Mouse (Mus musculus): ENCODE results near the gene Rpl19. TPM values are rescaled to one million over a fixed set of nuclear protein-coding genes. Genes with fewer than 3 reads are reported as not detected.

Gene Rpl19
- polyA plus RNA-seq, 1 experiment from 2014 or later, result 1,192 TPM

DNA sequence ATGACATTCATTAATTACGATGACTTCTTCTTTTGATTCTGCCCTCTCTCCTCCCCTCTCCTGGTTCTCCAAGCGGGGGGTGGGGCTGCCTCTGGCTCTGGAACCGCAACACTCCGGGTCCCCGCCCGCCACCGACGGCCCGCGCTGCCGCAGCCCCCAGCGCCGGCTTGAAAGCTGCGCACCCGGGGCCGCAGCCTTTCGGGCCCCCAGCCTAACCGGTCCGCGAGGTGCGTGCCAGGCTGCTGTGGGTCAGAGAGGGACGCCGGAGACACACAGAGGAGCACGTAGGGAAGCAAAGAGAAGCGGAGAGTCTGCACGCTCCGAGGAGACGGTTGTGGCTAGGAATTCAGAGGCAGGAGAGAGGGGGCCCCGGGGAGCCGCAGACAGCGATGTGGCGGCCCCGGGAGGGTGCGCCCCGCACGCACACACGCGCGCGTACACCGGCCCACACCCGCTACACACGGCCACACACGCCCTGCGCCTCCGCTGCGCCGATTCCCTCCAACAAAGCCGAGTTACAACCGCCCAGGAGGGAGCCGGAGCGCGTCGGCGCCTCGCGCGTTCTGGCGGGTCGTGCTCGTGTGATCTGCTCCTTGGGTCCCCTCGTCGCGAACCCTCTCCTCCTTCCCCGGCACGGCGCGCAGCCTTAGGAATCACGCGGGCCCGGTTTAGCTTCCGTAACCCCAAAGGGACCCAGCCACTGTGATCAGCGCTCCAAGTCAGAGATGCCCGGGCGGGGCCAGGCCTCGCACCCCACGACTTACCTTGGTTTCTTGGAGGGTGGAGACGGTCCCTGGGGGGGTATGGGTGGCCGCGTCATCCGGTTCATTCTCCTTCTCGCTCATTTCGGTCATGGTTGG is 25.8 kb downstream of the Rpl19 start:
- no peak for DNase-seq (ENCODE audit: extremely low spot score, low spot score)
- H3K27me3 ChIP-seq (ENCODE audit: poor library complexity, severe bottlenecking), result peaks cover 92% of the 10 kb centered on the region
- H3K9me3 ChIP-seq, result no peaks in the 10 kb centered on the region
- H3K27ac ChIP-seq, result peak overlapping the region; percentile 63
- no peaks in the 10 kb centered on the region for H3K36me3 ChIP-seq (replicated peaks)
- peaks cover 46% of the 10 kb centered on the region for H3K4me1 ChIP-seq
- under 1% methylated on average over 83 of the region's 83 CpGs for WGBS
- peak overlapping the region; percentile 51 for H3K4me3 ChIP-seq

DNA sequence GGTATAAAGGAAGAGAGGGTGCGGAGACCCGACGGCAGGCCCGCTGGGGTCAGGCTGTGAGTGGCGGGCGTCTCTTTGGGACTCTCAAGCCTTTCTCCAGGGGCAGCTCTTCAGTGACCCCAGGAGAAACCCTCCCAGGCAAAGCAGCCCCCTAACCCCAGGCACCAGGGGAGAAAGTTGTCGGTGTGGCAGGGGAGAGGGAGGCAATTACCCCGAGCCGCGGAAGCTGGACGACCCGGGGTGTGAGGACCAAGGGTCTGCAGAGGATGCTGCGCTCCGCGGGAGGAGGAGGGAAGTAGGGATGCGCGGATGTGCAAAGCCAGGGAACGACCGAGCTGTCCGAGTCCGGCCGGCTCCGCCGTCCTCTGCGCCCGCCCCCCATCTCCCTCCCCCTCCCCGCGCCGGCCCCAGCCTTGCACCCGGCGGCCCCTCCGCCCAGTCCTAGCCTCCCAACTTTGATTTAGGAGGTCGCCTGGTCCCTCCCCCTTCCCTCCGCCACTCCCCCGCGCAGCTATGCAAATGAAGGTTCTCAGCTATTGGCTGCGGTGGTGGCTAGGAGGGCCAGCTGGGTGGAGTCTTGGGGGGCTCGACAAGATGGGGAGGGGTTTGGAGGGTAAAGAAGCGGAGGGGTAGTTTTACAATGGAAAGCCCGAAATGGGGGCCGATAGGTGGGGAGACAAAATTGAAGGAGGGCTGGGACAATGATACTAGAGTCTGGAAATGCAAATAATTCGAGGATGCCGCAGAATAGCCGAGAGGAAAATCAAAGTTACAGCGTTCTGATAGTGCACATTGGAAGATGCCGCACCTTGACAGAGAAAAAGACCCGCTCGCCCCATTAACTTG is 26.7 kb downstream of the Rpl19 start, which contains the start of gene Stac2:
Stac2 (minus strand) TSS at position 474 of the 846 bp plus-strand sequence.
- Histone ChIP-seq H3K4me1 (peaks cover 46% of the 10 kb centered on the region), H3K36me3 (replicated peaks) (no peaks in the 10 kb centered on the region), H3K27me3 (ENCODE audit: poor library complexity, severe bottlenecking) (peaks cover 86% of the 10 kb centered on the region), H3K9me3 (no peaks in the 10 kb centered on the region), H3K4me3 (peak within 1 kb of the TSS; percentile 51), H3K27ac (peak within 1 kb of the TSS; percentile 63)
- 1% methylated on average over 46 of the region's 48 CpGs for WGBS
- peak; percentile 87 for DNase-seq (ENCODE audit: extremely low spot score, low spot score)

DNA sequence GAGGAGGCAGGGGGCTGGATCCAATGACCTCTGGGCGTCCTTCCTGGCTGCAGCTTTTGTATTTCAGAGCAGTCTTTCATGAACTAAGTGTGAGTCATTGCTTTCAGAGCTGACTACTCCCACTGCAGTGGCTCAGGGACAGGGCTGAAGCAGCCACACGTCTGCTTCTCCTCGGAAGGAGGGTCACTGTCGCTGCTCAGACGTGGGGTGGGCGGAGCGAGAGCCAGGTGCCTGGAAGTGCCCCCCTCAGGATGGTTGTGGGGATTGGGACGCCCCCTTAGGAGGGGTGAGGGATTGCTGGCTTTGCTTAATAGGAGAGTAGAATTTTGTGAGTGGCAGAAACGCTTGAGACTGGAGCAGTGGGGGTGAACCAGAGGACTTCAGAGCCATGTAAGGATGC is 31.0 kb downstream of the Rpl19 start:
- Histone ChIP-seq H3K27ac (no peak overlapping the region; the same call in 1 of the 2 replicates), H3K36me3 (replicated peaks) (no peaks in the 10 kb centered on the region), H3K4me3 (no peak overlapping the region), H3K4me1 (peaks cover 36% of the 10 kb centered on the region), H3K9me3 (no peaks in the 10 kb centered on the region), H3K27me3 (ENCODE audit: poor library complexity, severe bottlenecking) (peaks cover 47% of the 10 kb centered on the region)
- DNase-seq (ENCODE audit: extremely low spot score, low spot score), result no peak
- WGBS, result 35% methylated on average over 9 of the region's 9 CpGs

DNA sequence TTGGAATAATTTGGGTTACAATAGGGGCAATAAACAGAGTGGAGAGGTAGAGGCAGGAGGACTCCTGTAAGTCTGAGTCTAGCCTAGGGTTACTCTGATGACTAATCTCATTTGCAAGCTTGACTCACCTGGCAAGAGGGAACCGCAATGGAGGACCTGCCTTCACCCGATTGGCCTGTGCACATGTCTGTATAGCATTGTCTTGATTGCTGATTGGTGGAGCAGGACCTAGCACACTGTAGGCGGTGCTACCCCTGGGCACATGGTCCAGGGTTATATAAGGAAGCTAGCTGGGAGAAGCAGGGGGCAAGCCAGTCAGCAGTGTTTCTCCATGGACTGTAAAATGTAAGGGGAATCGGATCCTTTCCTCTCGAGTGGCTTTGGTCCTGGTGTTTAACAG is 31.5 kb downstream of the Rpl19 start:
- no peak for DNase-seq (ENCODE audit: extremely low spot score, low spot score)
- Histone ChIP-seq H3K9me3 (no peaks in the 10 kb centered on the region), H3K36me3 (replicated peaks) (no peaks in the 10 kb centered on the region), H3K4me1 (peaks cover 31% of the 10 kb centered on the region), H3K27ac (no peak overlapping the region), H3K4me3 (no peak overlapping the region), H3K27me3 (ENCODE audit: poor library complexity, severe bottlenecking) (peaks cover 42% of the 10 kb centered on the region)
- 84% methylated on average over 5 of the region's 5 CpGs for WGBS

DNA sequence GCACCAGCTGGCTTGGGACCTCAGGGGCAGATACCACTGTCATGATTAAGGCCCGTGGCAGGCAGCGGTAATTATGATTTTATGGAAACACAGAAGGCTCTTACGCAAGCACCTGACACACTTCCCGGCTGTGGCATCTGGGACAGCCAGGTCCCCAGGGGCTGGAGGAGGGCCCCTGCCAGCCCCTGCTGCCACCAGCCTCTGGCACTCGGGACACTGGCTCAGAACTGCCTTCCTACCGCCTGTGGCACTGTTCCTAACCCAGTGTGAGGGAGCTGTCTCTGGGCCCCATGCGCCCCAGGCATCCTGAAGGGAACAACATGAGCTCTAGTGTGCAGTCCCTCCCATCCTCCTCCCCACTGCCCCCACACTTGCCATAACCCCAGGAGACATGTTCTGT is 33.2 kb downstream of the Rpl19 start:
- 77% methylated on average over 7 of the region's 7 CpGs for WGBS
- DNase-seq (ENCODE audit: extremely low spot score, low spot score), result no peak
- Histone ChIP-seq H3K36me3 (replicated peaks) (no peaks in the 10 kb centered on the region), H3K4me3 (no peak overlapping the region), H3K9me3 (no peaks in the 10 kb centered on the region), H3K27ac (no peak overlapping the region; the same call in 1 of the 2 replicates), H3K27me3 (ENCODE audit: poor library complexity, severe bottlenecking) (peaks cover 26% of the 10 kb centered on the region), H3K4me1 (peaks cover 20% of the 10 kb centered on the region)

DNA sequence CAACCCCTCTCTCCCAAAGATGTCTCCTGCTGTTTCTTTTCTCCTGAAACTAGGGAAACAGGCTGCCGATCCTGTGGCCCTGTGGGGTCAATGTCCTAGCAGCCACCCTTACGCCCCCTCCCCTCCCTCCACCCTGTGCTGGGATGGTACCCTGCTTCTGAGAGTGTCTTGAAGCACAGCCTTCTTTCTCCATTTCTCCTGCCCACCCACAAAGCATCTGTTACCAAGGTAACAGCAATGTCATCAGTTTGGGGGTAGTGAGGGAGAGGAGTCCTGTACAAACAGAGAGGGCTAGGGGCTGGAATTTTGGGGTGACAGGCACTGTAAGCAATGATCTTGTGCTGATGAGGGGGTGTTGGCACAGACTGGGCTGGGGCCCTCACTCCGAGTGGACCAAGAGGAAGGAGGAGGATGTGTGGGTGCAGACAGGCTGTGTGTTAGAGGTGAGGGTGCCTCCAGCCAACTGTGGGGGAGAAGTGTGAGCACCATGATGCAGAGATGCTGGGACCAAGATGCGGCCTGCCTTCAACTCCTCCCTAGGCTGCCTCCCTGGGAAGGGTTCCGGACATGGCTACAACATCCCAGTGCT is 33.7 kb downstream of the Rpl19 start:
- H3K36me3 ChIP-seq (replicated peaks), result no peaks in the 10 kb centered on the region
- DNase-seq (ENCODE audit: extremely low spot score, low spot score), result no peak
- peaks cover 21% of the 10 kb centered on the region for H3K4me1 ChIP-seq
- no peak overlapping the region for H3K27ac ChIP-seq
- peaks cover 20% of the 10 kb centered on the region for H3K27me3 ChIP-seq (ENCODE audit: poor library complexity, severe bottlenecking)
- H3K9me3 ChIP-seq, result no peaks in the 10 kb centered on the region
- H3K4me3 ChIP-seq, result no peak overlapping the region
- WGBS, result 76% methylated on average over 5 of the region's 5 CpGs

DNA sequence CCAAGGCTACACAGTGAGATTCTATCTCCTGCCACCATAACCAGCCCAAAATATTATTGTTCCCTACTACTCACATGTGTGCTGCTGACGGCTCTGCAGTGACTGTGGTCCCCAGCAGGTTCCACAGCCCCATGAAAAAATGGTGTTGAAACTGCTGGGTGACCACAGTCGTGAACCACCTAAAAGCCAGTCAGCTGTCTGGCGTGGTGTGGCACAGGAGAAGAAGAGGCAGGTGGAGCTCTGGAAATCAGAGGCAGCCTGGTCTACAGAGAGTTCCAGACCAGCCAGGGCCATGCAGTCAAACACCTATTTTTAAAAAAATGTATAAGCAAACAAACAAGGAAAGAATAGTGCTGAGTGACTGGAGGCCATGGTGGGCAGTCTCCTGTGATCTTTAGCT is 34.9 kb downstream of the Rpl19 start:
- 83% methylated on average over 3 of the region's 3 CpGs for WGBS
- no peaks in the 10 kb centered on the region for H3K36me3 ChIP-seq (replicated peaks)
- no peaks in the 10 kb centered on the region for H3K9me3 ChIP-seq
- H3K27ac ChIP-seq, result no peak overlapping the region
- no peak overlapping the region for H3K4me3 ChIP-seq
- peaks cover 12% of the 10 kb centered on the region for H3K27me3 ChIP-seq (ENCODE audit: poor library complexity, severe bottlenecking)
- no peak for DNase-seq (ENCODE audit: extremely low spot score, low spot score)
- peaks cover 26% of the 10 kb centered on the region for H3K4me1 ChIP-seq

DNA sequence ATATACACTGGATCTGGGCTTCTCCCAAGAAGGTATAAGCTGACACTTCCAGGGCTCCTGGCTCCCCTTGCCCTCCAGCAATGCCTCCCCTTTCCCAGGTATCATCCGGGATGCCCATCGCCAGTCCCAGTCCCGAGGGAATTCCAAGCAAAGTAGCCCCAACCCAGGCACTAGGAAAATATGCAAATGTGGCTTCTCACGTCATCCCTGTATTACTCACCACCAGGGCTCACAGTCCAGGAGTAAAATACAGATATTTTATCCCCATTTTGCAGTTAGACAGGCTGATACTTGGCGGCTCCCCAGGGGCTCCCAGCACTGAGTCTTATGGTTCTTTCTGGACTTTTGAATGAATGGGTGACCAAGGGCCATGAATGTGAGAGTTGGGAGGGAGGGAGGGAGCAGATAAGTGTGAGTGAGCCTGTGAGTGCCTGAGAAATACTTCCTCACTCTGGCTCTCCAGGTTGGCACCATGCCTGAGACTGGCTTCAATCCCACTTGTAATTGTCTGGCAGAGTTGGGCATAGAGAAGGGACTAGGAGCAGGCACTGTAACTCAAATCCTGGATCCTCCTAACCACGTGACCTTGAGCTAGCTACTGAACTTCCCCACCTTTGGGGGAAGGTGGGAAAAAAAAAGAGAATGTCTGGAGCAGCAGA is 35.5 kb downstream of the Rpl19 start:
- no peak overlapping the region for H3K27ac ChIP-seq
- WGBS, result 64% methylated on average over 6 of the region's 6 CpGs
- H3K36me3 ChIP-seq (replicated peaks), result no peaks in the 10 kb centered on the region
- no peak overlapping the region for H3K4me3 ChIP-seq
- DNase-seq (ENCODE audit: extremely low spot score, low spot score), result no peak
- peaks cover 5% of the 10 kb centered on the region; the same call in 1 of the 2 replicates for H3K9me3 ChIP-seq
- H3K27me3 ChIP-seq (ENCODE audit: poor library complexity, severe bottlenecking), result peaks cover 9% of the 10 kb centered on the region
- peaks cover 26% of the 10 kb centered on the region for H3K4me1 ChIP-seq

DNA sequence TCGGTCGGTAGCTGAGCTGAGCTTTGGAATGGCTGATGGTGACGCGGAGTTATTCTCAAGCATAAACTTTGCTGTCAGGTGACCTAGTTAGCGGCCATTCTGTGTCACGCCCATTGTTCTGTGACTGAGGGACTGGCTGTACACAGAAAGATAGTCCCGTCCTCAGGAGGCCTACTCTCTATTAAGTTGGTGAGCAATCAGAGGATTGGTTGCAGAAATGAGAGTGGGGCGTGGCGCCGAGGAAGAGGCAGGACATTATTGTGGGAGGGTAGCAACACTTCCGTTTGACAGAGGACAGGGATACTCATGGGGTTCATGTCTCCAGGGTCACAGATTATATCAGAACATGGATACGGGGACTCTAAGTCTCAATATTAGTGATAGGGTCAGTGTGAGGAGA is 39.7 kb downstream of the Rpl19 start:
- Histone ChIP-seq H3K9me3 (peaks cover 10% of the 10 kb centered on the region; the same call in 1 of the 2 replicates), H3K36me3 (replicated peaks) (no peaks in the 10 kb centered on the region), H3K4me3 (no peak overlapping the region), H3K27ac (no peak overlapping the region), H3K4me1 (peaks cover 6% of the 10 kb centered on the region), H3K27me3 (ENCODE audit: poor library complexity, severe bottlenecking) (no peaks in the 10 kb centered on the region)
- WGBS, result 95% methylated on average over 12 of the region's 12 CpGs
- no peak for DNase-seq (ENCODE audit: extremely low spot score, low spot score)

DNA sequence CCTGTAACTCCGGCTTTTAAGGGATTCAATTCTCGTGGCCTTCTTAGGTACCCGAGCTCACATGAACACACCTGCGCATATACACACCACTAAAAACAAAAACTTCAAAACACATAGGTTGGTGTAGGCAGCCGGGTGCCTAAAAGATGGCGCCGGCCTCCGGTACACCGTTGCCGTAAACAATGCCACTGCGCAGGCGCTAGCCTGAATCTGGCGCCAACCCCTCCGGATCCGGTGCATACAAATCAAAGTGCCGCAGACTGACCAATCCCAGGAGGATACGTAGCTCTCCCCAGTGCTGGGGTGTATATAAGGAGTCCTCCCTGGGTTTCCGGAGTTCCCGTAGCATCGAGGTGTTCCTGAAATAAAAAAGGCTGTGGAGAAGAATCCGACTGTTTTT is 40.7 kb downstream of the Rpl19 start:
- no peaks in the 10 kb centered on the region for H3K36me3 ChIP-seq (replicated peaks)
- H3K27me3 ChIP-seq (ENCODE audit: poor library complexity, severe bottlenecking), result no peaks in the 10 kb centered on the region
- WGBS, result 94% methylated on average over 21 of the region's 21 CpGs
- no peak overlapping the region for H3K27ac ChIP-seq
- peaks cover 10% of the 10 kb centered on the region; the same call in 1 of the 2 replicates for H3K9me3 ChIP-seq
- no peak for DNase-seq (ENCODE audit: extremely low spot score, low spot score)
- peaks cover 6% of the 10 kb centered on the region for H3K4me1 ChIP-seq
- no peak overlapping the region for H3K4me3 ChIP-seq

DNA sequence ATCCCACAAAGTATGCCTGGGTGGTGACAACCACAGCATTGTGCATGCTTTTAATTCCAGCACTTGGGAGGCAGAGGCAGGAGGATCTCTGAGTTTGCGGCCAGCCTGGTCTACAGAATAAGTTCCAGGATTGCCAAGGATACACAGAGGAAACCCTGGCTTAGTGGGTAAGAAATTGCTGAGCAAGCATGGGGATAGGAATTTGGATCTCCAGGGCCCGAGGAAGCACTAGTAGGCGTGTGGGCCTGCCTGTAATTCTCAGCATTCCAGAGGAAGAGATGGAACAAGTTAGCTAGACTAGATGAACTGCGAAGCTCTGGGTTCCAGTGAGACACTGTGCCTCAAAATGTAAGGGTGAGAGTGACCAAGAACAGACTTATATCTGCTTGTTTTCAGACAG is 46.9 kb downstream of the Rpl19 start:
- H3K4me3 ChIP-seq, result no peak overlapping the region
- WGBS, result 91% methylated on average over 4 of the region's 4 CpGs
- no peak overlapping the region for H3K27ac ChIP-seq
- H3K36me3 ChIP-seq (replicated peaks), result no peaks in the 10 kb centered on the region
- no peak for DNase-seq (ENCODE audit: extremely low spot score, low spot score)
- peaks cover 6% of the 10 kb centered on the region; the same call in 1 of the 2 replicates for H3K4me1 ChIP-seq
- no peaks in the 10 kb centered on the region for H3K9me3 ChIP-seq
- H3K27me3 ChIP-seq (ENCODE audit: poor library complexity, severe bottlenecking), result 0 out of 2 replicates have a peak, but pooled peaks cover 3% of the 10 kb centered on the region

DNA sequence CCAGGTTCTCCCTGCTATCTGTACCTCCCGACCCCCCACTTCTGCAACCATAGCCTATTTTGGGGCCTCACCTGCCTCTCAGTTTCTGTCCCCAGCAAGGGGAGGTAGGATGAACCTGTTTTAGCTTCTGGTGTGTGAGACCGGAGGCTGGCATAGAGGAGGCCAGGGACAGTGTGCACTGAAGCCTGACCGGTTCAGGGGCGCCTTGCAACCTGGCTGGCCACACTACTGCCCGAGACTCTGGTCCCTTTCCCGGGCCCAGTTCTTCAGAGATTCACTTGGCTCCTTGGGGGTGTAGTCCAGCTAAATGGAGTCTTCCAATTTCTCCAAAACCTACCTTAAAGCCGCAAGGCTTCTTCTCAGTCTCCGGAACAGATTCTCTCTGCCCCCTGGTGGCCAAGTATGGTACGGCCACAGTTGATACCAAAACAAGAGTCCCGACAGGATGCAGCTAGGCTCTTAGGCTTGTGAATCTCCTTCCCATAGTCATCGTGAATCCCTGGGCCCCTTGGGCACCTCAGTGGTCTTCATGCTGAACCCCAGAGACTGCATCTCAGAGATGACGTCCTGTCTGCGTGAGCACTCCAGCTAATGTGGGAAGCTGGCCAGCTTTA is 48.8 kb downstream of the Rpl19 start:
- H3K4me3 ChIP-seq, result no peak overlapping the region
- DNase-seq (ENCODE audit: extremely low spot score, low spot score), result peak; percentile 87
- no peaks in the 10 kb centered on the region for H3K9me3 ChIP-seq
- 22% methylated on average over 13 of the region's 13 CpGs for WGBS
- no peaks in the 10 kb centered on the region for H3K36me3 ChIP-seq (replicated peaks)
- H3K27ac ChIP-seq, result no peak overlapping the region
- peaks cover 6% of the 10 kb centered on the region; the same call in 1 of the 2 replicates for H3K4me1 ChIP-seq
- H3K27me3 ChIP-seq (ENCODE audit: poor library complexity, severe bottlenecking), result 0 out of 2 replicates have a peak, but pooled peaks cover 3% of the 10 kb centered on the region
